Mouse (Mus musculus): ENCODE data around the gene Grem1.

The Grem1 gene

DNA sequence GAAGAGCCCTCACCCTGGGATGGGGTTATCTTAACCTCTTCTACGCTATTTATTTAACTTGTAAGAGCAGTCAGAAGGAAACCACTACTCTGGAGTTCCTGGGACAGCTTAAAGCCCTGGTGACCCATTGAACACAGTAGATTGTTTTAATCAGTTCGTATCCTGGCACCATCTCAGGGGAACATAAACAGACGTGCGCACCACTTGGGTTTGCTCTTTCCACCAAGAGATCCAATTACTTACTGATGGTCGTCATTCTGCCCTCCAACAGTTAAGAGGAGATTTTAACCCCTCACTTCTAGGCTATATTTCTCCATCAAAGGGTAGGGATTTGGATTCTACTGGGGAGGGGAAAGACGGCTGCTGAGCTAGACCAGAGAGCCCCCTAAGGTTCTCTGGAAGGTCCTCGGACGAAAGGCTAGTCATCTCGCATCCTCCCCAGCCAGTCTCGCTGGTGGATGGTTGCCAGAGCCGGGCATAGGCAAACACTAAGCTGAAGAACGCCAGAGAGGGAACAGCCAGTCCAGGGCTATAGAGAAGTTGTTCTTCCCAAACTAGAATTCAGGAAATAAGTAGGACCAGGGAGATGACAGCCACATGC, 1.4 kb downstream of the Grem1 start:
- DNase-seq, result no peak

DNA sequence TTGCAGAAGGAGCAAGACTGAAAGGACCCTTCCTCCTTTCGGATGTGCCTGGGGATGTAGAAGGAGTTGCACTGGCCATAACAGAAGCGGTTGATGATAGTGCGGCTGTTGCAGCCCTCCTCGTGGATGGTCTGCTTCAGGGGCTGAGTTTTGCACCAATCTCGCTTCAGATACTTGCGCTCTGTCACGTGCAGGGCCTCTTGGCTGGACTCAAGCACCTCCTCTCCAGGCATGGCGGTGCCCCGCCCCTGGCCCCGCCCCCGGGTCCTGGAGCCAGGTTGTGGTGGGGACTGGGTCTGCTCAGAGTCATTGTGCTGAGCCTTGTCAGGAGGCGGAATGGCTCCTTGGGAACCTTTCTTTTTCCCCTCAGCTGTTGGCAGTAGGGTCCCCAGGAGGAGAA, 8.7 kb downstream of the Grem1 start:
- no peak for DNase-seq

DNA sequence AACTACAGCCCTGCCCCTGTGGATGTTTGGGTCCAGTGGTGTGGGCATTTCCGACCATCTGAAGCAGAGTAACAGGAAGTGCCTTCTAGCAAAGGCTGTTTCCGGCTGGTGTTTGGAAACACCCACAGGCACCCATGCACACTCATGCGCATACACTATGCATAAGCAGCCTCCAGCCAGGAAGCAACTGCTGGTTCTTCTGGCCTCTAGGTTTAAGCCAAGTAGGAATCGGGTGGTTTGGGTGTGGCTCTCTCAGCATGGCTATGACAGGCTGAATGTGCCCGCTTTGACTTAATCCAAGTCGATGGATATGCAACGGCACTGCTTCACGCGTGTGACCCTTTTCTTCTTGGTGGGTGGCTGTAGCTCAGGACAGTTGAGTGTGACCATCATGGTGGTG, 9.1 kb downstream of the Grem1 start:
- DNase-seq, result no peak

DNA sequence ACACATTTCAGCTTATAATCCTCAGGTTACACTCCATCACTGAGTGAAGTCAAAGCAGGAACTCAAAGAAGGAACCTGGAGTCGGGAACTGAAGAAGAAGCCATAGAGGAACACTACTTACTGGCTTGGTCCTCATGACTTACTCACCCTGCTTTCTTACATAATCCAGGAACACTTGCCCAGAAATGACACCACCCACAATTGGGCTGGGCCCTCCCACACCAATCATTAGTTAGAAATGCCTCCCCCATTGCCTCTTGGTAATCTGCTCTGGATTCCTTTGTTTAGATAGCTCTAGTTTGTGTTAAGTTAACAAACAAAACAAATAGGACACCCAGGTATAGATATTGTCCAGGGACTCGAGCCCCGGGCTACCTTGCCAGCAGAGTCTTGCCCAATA, 29.9 kb downstream of the Grem1 start:
- no peak for DNase-seq

DNA sequence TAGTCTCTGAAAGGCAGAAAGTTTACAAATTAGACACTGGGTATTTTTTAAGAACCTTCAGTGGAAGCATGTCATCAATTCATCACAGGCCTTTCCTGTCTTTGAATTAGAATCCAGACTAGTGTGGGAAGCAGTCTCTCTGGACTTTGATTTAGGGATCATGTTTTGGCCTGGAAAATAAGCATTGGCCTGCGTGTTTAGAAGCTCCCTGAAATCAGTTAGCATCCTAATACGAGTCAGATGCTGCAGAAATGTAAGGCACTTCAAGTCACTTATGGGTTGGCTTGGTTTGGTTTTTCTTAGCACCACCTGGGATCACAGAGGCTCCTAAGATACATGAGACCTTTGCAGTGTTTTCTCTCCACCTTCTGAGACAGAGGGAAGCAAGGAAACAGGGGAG, 43.6 kb downstream of the Grem1 start:
- DNase-seq, result no peak

DNA sequence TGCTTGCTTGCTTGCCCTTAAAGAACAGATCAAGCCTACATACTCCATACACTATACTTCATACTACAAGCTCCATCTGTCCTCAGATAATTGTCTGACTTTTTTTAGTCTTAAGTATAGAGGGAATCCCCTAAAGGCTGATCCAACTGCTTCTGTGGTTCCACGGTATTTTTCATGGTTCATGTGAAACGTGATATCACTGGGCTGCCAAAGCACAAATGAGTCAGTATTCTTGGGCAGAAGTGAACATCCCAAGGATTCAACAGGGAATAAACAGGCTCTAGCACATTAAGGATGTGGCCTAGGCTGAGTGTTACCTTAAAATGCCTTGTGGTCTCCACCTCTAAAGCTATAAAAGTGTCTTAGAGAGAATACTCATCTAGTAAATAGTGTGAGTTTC, 45.0 kb downstream of the Grem1 start:
- DNase-seq, result no peak

DNA sequence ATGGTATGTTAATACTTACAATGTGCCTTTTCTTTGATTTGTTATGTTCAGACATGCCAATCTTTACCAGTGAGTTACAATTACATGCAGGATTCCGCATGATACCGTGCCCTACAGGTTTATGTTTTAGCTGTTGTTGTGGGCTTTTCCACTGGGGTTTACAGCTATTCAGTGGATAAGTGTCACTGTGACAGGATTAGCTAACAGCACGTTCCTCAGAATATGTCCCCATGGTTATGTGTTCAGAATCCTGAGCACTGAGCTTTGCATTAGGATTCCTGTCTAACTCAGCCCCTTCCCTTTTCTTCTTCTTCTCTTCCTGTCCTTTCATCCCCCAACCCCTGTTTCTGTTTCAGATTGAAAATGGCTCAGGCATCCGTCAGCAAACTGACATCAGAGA, 50.9 kb downstream of the Grem1 start:
- no peak for DNase-seq

DNA sequence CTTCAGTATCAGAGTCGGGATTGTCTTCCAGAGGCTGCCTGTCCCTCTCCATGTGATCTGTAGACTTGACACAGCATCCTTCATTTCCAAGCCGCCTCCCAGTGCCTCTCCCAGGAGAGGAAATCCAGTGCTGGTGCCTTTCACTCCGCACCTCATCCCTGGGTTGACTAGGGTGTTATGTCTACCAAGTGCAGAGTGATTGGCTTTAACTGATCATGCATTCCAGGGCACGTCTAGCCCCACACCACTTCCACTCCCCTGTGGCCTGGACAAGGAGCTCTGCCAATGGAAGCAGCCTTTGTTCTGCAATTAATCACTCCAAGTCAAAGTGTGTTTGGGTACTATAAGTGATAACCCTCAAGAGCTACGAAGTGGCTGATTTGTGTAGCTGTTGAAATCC, 56.9 kb downstream of the Grem1 start:
- DNase-seq, result no peak

DNA sequence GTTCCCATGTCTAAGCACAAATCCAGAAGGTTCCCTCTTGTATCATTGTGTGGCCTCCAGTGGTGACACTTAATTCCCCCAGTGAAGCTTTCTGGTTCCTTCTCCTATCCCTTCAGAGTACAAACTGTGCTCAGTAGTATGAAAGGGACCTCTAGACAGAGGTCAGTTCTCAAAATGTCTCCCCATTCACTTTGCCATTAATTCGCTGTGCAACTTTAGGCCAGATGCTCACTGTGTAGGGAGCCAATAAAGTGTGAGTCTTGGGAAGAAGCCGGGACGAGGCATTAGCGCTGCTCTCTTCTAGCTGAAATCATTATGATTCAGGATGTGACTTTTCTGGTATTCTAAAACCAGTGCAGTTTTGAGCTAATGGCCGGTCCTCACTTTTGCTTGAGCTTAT, 61.8 kb downstream of the Grem1 start:
- DNase-seq, result no peak

DNA sequence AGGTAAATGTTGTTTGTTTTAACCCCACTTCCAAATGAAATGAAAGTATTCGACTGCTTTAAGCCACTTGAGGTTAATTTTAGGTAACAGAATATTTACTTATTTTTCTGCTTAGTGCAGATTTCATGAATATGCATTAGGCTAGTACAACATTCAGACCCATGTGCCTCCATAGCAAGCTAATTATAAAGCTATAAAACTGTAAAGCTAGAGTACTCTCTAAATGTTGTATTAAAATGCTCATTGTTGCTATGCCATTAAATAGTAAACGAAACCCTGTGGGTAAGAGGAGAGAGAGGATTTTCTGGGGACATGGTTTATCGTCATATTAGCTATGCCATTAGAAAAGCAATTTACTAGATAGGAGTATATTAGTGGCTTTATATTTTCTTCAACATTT, 62.2 kb downstream of the Grem1 start:
- no peak for DNase-seq

Data from thymus, postnatal 25 days (tissue).